Mouse (Mus musculus) MEL (cell line): ENCODE measurements around the gene Pnpo.

Experiments
- BHLHE40 ChIP-seq: IDR thresholded peaks from 2 replicates; pipeline ENCODE4 v1.6.1; 2012; ENCODE audit warnings: low read depth, mild to moderate bottlenecking, inconsistent platforms, low read length, improper control_type of control experiment, borderline replicate concordance
- CTCF ChIP-seq, 3 experiments: IDR thresholded peaks in 2 of 3; conservative IDR thresholded peaks in 1 of 3; 2 replicates each; pipeline ENCODE4 v1.5.1; 2011 to 2012; ENCODE audit warnings: low read length in 3 of 3, low read depth in 2 of 3, mild to moderate bottlenecking in 2 of 3, improper control_type of control experiment in 1 of 3, inconsistent platforms in 1 of 3, mixed read lengths in 1 of 3, moderate library complexity in 1 of 3; ENCODE audit not compliant: control insufficient read depth in 1 of 3, insufficient read depth in 1 of 3, poor library complexity in 1 of 3, severe bottlenecking in 1 of 3
- EP300 ChIP-seq, 2 experiments: IDR thresholded peaks; 2 replicates each; pipeline ENCODE4 v1.6.1; 2011; ENCODE audit warnings: improper control_type of control experiment in 2 of 2, low read length in 2 of 2, low read depth in 1 of 2, mild to moderate bottlenecking in 1 of 2
- GATA1 ChIP-seq: IDR thresholded peaks from 2 replicates; pipeline ENCODE4 v1.6.1; 2011; ENCODE audit warnings: low read depth, low read length, improper control_type of control experiment
- KAT2A ChIP-seq: conservative IDR thresholded peaks from 2 replicates; pipeline ENCODE4 v1.6.1; 2012; ENCODE audit warnings: low read depth, low read length, improper control_type of control experiment, inconsistent platforms
- POLR2A ChIP-seq, 2 experiments: IDR thresholded peaks; 2 replicates each; pipeline ENCODE4 v1.6.1; 2011 to 2012; ENCODE audit warnings: low read length in 2 of 2, mild to moderate bottlenecking in 2 of 2, control low read depth in 1 of 2, improper control_type of control experiment in 1 of 2, low read depth in 1 of 2, moderate library complexity in 1 of 2; ENCODE audit not compliant: control insufficient read depth in 1 of 2, insufficient read depth in 1 of 2, poor library complexity in 1 of 2
- RCOR1 ChIP-seq: IDR thresholded peaks from 2 replicates; pipeline ENCODE4 v1.6.1; 2012; ENCODE audit warnings: low read depth, mild to moderate bottlenecking, inconsistent platforms, low read length, improper control_type of control experiment
- ZKSCAN1 ChIP-seq: IDR thresholded peaks from 2 replicates; pipeline ENCODE4 v1.6.1; 2012; ENCODE audit warnings: low read depth, mild to moderate bottlenecking, inconsistent platforms, low read length, improper control_type of control experiment, moderate library complexity
- ZMIZ1 ChIP-seq: IDR thresholded peaks from 2 replicates; pipeline ENCODE4 v1.6.1; 2012; ENCODE audit warnings: low read depth, mild to moderate bottlenecking, inconsistent platforms, low read length, improper control_type of control experiment, moderate library complexity

DNA sequence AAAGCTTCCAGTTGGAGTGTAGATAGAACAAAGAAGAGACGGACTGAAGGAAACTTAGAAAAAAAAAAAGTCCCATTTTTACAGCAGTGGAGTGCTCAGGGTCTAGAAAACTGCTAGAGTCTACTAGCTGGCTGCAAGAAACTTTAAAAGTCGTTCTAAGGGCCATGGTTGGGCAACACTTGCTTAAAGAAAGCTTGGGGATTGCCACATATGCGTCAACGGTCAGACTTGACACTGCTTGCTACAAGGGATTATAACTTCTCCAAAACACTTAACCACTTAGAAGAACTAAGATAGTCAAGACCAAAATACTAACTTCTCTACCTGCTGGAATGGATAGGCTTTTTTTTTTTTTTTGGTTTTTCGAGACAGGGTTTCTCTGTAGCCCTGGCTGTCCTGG lies 31.0 kb upstream of the Pnpo start:
- TF ChIP-seq KAT2A = no peak
- no peak for TF ChIP-seq EP300 (IDR thresholded peaks at IDR 0.05; ENCODE audit: low read depth in 1 of 2, low read length in 2 of 2)
- no peak for TF ChIP-seq POLR2A (IDR thresholded peaks at IDR 0.05; ENCODE audit: control insufficient read depth in 1 of 2, insufficient read depth in 1 of 2, low read depth in 1 of 2, low read length in 2 of 2, poor library complexity in 1 of 2)
- TF ChIP-seq CTCF (IDR thresholded peaks at IDR 0.05 in 2 of 3, conservative IDR thresholded peaks at IDR 0.05 in 1 of 3; ENCODE audit: control insufficient read depth in 1 of 3, insufficient read depth in 1 of 3, low read depth in 2 of 3, low read length in 3 of 3, poor library complexity in 1 of 3, severe bottlenecking in 1 of 3) = no peak
- TF ChIP-seq RCOR1 = no peak
- TF ChIP-seq GATA1 = no peak
- TF ChIP-seq ZKSCAN1 = no peak
- TF ChIP-seq BHLHE40 = no peak
- no peak for TF ChIP-seq ZMIZ1
